Mouse (Mus musculus) layer of hippocampus, postnatal 10 days (tissue): ENCODE data around the gene Sumo2. TPM values are rescaled to one million over a fixed set of nuclear protein-coding genes. Genes with fewer than 3 reads are reported as not detected.
"Not testable (repeated sequence)": the region's sequence is repeated elsewhere in the genome, so short reads cannot be mapped to it uniquely, and the experiment has no call there.

Experiments
- DNase-seq, 2 experiments: peaks; one replicate each; pipeline ENCODE4 v3.0.0; 2021; ENCODE audit warnings: low spot score in 2 of 2
- total RNA-seq, 2 experiments: library from RNA; stranded (reverse); gene quantifications; 2 replicates each; pipeline ENCODE4 v1.2.3; 2021

Gene Sumo2
- total RNA-seq, 2 experiments from 2014 or later: 407 to 415 TPM

DNA sequence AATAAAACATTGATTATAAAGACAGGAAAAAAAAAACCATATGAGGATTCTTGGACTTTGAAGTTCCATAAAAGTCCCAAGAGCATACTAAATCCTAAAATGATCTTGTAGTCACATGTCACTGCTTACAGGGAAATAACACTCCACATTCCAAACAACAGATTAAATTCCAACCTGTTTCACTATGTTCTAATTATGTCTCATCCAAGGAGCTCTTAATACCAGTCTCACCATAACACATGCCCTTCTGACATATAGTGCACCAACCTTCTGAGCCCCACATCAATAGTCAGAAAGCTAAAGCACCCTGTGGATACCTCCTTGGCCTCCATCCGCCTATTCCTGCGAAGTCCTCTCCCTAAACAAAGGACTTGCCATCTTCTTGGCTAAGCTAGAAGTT, 15.9 kb downstream of the Sumo2 start:
- no peak for DNase-seq

DNA sequence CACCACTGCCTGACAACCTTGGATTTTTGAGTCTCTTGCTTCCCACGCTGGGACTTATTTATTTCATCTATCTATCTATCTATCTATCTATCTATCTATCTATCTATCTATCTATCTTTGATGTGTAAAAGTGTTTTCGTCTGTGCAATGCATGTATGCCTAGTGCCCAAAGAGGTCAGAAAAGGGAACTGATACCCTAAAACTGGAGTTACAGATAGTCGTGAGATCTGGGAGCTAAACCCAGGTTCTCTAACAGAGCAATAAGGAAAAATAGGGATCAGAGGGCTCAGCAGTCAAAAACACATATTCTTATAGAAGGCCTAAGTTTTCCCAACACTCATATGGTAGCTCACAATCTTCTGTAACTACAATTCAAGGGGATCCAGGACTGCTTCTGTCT, 16.5 kb downstream of the Sumo2 start:
- no peak for DNase-seq

DNA sequence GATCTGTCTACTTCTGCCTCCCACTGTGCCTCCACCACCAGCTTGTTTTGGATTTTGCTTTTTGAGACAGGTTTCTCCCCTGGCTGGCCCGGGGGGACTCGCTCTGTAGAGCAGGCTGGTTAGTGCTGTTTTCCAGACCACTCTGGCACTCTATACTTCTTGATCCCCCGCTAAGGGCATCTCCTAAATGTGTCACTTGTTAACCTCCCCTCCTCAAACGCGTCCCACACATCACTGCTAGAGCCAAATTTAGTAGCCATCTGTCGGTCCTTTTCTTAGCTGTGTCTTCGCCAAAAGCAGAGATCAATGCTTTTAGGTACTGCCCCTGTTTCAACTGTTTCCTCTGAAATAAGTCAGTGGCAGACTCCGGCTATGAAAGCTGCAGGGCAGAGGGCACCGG, 17.4 kb downstream of the Sumo2 start:
- DNase-seq: no peak

DNA sequence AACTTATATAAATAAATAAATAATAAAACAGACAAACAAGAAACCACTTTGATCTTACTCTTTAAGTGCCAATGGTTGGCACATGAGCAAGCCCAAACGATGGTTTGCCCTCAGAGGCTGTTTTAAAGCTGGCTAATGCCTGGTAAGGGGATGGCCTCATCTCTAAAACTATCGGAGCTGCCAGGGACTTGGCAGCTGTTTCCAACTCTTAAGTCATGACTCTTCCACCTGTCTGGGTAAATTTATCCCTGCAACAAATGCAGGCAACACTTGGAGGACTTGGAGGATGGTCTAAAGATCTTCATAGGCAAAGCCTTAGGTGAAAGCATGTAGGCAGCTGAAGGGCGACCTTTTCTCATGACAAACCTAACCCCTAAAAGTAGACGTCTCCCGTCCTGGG, 19.1 kb downstream of the Sumo2 start:
- DNase-seq: no peak

DNA sequence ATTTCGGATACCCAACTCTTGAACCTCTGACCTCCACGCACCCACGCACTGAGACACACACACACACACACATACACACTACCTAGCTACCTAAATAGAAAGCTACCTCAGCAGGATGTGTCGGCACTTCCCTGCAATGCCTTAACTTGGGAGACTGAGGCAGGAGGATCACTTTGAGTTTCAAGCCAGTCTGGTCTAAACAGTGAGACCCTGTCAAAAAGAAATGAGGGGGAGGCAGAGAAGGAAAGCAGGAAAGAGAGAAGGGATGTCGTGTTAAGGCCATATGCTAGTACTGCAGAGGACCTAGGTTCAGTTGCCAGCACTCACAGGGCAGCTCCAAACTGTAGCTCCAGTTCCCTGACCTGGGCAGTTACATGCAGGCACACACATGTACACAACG, 21.1 kb downstream of the Sumo2 start:
- no peak for DNase-seq

DNA sequence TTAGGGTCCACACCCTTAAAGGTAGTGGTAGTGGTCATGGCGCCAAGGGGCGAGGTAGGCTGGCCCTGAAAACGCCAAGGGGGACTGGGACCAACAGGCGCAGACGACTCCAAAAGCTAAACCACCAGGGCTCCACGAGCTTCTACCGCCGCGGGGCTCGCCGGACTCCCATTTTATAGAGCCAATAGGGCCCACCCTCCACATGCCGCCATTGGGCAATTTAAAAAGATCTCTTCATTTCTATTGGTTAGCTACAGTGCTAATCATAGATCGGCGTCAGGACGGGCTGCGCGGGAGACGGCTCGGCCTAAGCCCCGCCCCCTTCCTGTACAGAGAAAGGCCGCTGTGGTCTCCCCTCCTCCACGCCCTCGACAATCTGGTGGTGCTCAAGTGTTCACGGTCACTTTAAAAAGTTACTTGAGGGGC, 21.8 kb downstream of the Sumo2 start, which contains the start of gene Jpt1:
Gene Jpt1 (minus strand): TSS at position 150 of the 426 bp plus-strand sequence.
- DNase-seq: peak; percentile 96 to 98

DNA sequence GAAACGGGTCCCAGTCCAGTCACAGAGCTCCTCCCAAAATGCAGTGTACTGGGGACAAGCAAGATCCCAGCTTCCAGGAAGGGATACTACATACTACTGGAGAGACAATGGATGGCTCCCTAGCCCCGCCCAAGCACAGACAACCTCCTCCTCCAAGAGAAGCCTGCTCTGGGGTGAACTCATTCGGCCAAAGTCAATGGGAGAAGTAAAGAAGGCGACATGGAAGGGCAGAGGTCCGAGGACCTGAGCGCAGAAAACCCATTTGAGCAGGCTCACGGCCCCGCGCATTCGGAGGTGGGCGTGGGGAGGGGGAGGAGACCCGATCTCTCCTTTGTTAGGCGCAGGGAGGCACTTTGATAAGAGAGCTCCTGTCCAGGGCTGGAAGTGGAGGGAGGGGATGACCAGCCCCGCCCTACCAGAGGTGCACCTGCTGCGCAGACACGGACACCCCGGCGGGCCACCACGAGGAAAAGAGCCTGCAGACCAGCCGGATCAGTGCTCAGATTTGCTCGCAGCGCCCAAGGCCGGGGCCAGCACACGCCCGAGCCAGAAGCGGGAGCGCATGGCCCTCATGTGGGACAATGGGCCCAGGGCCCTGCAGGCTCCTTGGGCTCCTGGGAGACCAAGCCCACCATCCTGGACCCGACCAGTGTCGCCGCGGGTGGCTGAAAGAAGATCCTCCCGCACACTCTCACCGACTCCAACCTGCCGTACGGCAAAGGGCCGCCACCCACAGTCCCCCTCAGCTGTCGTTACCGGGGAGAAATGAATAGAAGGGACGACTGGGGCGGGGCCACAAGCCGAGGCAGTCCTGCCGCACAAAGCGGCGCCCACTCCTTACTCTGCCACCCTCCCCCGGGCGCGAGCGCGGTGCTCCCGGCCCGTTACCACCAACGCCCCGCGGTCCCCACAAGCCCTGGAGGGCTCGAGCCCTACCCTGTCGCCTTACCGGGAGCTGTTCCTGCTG, 22.5 kb downstream of the Sumo2 start:
- peak in 1 of 2 experiments; percentile 45 for DNase-seq

DNA sequence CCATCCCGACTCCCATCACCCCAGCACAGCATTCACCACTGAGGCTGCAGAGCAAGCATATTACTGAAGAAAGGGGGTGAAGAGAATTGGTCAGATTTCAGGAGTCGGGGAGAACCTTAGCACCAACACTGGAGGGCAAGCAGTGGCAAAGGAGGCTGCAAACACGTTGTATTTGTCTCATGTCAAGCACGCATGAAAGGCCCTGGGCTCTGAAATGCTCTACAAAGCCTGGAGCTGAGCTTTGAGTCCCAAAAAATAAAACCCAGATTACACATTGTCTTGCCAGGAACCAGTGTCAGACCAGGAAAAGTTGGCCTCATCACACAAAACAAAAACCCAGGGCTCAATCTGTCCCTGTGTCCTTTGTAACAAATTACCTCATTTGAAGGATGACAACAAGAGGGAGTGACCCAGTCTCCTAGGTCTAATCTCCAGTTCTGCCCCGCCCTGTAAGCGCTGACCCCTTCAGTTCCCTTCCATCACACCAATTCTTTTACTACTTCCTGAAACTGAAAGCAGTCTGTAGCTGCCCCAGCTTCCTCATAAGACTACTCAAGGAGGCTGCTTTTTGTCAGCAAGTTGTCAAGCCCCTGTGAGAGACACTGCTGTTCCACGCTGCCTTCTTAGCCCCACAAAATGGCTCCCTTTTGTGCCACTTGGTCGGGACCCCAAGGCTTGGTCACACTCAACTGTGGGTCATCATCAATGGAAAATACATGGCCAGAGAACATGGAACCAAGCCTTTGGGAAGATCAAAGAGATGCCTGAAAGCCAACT, 23.5 kb downstream of the Sumo2 start:
- DNase-seq: no peak

DNA sequence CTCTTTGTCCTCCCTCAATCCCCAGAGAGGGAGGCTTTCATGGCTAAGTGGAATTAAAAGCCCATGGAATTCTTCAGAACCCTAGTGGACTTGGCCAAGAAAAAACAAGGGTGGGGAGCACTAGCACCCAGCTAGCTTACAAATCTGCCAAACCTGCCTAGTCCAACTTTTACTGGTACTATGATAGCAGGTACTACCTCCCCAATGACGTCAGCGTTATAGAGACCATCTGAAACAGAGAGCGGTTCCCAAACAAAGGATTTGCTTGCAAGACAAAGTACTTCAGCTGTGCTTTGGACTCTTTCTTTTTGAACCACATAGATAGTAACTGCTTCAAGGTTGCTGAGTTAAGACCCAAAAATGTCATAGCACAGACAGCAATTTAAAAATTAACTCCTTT, 24.1 kb downstream of the Sumo2 start:
- no peak for DNase-seq

DNA sequence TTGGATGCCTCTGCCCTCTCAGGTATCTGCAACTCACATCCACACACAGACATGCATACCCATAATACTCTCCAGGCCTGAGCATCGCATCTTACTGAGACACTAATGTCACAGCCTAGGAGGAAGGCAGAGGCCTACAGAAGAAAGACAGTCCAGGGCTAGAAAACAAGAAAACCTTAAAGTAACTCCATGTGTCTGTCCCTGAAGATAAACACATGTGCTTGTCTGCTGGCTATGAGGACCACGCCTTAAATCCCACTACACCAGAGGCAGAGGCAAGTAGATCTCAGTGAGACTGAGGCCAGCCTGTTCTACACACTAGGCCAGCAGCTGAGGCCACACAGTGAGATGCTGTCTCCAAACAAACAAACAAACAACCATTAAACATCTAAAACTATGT, 25.0 kb downstream of the Sumo2 start:
- DNase-seq: no peak

DNA sequence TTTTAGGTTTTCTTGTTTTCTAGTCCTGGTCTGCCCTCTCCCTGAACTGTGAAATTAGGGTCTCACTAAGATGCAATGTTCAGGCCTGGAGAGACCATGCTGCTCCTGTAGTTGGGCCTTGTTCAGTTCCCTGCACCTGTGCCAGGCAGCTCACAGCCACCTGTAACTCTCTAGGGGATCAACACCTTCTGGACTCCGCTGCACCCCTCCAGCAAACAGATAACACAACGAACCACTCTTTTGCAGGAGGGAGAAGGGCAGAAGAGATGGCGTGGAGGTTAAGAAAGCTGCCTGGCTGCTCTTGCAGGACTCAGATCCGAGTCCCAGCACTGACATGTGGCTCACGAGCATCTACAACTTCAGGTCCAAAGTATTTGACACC, 25.6 kb downstream of the Sumo2 start:
- no peak for DNase-seq

DNA sequence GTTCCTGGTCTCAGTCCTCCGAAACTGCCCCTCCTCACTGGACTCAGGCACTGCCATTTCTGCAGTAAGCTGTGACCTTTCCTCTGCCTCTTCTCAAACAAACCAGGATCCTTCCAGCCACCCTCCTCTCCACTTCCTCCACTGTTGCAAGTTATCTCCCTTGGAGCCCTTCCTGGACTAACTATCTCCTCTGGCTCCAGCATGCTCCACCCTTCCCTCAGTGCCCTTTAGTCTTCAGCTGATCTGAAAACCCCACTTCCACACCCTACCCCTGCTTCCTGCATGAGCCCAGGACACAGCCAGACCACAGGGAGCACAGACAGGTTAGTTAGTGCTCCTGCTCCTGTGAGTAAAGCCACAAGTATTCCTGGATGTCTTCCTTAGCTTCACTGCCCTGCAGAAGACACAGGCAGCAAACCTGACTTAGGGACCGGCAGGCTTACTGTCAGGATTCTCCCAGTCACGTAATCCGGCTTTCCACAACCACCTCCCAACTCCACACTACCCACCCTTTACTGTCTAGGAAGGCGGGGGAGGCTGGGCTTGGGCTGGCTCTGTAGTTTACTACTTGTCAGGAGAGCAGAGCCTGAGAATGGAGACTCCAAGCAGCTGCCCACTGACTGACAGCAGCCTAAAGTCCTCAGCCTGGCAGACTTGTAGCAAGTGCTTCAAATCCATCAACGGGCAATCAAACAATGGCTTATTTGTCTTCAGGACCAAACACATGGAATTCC, 26.1 kb downstream of the Sumo2 start:
- DNase-seq: no peak

DNA sequence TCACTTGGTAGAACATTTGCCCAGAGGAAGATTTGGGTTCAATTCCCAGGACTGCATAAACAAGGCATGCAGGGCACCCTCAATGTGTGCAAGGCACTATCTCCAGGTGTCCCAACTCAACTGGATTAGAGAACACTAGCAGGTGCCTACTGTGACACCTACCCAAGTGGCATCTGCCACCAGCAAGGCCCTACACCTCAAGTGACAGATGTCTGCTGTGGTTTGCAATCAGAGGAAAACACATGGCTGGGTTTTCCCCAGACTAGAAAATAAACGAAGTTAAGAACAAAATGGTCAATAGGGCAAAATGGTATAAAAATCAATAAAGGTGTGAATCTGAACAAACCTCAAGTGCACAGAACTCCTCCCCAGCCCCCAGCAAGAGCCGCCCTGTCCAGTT, 28.0 kb downstream of the Sumo2 start:
- no peak for DNase-seq

DNA sequence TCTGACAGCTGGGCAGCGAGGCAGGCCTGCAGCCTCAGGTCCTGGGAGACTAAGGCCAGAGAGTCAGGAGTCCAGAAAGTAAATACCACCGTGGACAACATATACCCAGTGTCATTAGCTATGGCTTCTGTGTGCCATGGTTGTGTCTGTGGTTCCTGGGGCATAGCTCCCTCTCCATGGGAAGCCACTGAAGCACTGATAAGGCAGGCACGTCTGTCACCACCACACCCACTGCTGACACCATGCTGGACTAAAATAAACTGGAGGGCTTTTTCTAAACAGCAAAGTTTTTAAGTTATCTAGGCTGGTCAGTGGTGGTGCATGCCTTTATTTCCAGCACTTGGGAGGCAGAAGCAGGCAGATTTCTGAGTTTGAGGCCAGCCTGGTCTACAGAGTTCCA, 29.5 kb downstream of the Sumo2 start:
- no peak for DNase-seq

DNA sequence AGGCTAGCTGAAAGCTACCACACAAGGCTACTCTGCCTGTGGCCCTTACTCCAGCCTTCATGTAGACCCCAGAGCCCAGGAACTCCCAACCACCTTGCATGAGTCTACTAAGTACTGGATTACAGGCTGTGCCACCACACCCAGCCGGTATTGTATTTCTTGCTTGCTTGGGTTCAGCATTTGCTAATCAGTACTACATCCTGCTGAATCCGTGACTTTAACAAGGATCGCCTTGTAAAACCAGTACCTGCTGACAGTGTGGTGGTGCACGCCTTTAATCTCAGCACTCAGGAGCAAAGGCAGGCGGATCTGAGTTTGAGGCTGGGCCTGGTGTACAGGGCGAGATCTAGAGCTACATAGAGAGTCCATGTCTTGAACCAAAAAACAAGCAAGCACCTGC, 33.4 kb downstream of the Sumo2 start:
- DNase-seq: no peak

DNA sequence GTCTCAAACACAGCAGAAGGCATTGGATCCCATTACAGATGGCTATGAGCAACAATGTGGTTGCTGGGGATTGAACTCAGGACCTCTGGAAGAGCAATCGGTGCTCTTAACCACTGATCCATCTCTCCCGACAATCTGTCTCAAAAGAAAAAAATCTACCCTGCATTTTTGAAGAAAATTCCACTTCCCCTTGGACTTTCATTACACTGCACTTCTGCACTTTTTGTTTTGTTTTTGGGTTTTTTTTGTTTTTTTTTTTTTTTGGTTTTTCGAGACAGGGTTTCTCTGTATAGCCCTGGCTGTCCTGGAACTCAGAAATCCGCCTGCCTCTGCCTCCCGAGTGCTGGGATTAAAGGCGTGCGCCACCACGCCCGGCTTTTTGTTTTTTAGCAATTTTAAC, 39.5 kb downstream of the Sumo2 start:
- not testable (repeated sequence) for DNase-seq

DNA sequence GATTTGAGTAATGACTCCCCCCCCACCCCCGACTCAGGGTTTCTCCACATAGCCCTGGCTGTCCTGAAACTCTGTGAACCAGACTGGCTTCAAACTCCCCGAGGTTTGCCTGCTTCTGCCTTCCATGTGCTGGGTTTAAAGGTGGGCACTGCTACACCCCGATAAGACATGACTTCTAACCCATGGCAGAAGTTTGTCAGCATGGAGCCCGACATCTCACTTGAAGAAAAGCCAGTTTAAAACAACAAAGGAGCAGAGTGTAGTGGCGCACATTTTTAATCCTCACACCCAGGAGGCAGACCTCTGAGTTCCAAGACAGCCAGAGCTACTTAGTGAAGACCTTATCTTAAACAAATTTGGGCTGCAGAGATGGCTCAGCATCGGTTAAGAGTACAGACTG, 43.7 kb downstream of the Sumo2 start:
- no peak for DNase-seq

DNA sequence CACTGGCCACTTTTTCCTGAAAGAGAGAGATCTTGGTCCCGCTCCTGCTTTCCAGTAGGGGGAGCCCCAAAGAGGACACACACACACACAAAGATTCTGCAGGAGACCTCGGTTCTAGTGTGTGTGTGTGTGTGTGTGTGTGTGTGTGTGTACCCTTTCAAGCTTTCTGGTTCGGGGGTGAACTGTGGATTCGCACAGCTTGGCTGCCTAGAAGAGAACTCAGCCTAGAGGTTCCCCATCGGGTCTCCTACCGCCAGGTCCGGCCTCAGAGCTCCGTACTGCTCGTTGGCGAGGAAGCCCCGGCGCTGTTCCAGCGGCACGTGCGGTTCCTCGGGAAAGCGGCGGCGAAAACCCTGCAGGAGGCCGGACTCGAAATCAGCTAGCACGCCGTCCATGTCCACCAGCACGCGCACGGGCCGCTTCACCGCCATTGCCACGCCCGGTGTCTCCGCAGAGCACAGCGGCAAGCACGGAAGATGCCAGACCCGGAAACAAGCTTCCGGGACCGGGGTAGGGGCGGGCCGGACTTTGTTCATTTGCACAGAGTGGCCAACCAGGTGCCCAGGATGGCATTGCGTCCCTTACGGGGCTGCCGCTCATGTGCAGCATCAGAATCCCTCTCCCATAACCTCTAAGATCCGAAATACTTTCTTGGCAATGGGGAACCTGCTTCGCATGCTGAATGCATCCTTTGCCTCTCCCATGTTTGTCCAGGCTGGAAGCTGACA, 44.6 kb downstream of the Sumo2 start, which contains the start of gene Nt5c:
Gene Nt5c (minus strand): TSS at position 507 of the 728 bp plus-strand sequence.
- peak; percentile 73 to 83 for DNase-seq

DNA sequence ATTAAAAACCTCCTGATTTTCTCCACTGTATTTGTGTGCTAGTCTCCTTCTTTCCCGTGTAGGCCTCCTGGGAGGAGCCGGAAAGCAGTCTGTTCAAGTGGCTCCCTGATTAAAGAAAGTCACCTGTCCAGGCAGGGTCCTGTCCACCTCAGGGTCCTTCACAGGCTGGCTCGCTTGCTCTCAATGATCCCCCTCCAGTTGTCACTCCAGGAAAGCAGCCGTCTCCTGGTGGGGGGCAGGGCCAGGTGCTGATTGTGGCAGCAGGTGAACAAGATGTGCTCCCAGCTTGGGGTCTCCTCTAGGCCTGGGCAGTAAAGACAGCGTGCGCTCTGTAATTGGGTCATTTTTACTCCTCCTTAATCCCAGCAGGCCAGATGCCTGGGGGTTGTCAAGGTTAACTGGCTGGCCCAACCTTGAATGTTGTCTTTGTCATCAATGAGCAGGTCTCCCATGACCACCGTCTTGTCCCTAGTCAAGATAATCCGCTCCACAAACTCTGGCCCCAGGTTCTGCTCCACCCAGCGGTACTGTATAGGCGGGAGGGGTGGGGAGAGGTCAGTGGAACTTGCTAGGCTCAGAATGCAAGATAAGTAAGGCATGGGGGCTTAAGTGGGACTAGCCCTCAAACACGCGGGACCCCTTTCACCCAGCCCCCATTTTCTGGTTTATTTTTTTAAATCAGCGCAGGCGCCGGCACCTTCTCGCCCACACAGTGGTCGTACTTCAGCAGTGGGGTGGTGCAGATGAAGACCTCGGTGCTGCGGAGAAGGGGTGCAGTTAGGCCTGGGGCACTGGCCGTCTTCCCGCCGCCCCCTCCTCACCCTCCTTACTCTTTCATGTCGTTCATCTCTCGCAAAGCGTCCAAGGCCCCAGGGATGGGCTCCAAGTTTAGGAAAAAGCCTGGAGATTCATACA, 45.4 kb downstream of the Sumo2 start:
- no peak for DNase-seq
